Mouse (Mus musculus) forebrain, embryonic 13.5 days (tissue): ENCODE measurements at regions not wholly inside any gene's neighbourhood (a gene's known extent, or its start where the extent isn't known, plus 50 kb on each side); places are given as distances from the start of the nearest gene placed in this dataset.

Source experiments
- ATAC-seq: fragments of 200-750 bp; cut with Nextera tagmentation; 2 replicates; pipeline ENCODE4 v1.8.0; 2017
- H3K27ac ChIP-seq: fragments of 300-500 bp; sonication (generic); 2 replicates; pipeline ENCODE4 v1.5.1; 2015; ENCODE audit warnings: inconsistent platforms, mild to moderate bottlenecking, moderate library complexity
- H3K27me3 ChIP-seq: fragments of 300-500 bp; sonication (generic); 2 replicates; pipeline ENCODE4 v1.6.1; 2015; ENCODE audit warnings: mild to moderate bottlenecking, inconsistent platforms
- H3K36me3 ChIP-seq: fragments of 300-500 bp; sonication (generic); 2 replicates; pipeline ENCODE4 v1.6.1; 2015; ENCODE audit warnings: mild to moderate bottlenecking, inconsistent platforms; ENCODE audit not compliant: poor library complexity, severe bottlenecking
- H3K4me1 ChIP-seq: fragments of 300-500 bp; sonication (generic); 2 replicates; pipeline ENCODE4 v1.6.1; 2015; ENCODE audit warnings: inconsistent platforms
- H3K4me2 ChIP-seq: fragments of 300-500 bp; sonication (generic); 2 replicates; pipeline ENCODE4 v1.6.1; 2015; ENCODE audit warnings: inconsistent platforms, mild to moderate bottlenecking, moderate library complexity
- H3K4me3 ChIP-seq: fragments of 300-500 bp; sonication (generic); 2 replicates; pipeline ENCODE4 v1.5.1; 2015; ENCODE audit warnings: mild to moderate bottlenecking, inconsistent platforms
- H3K9ac ChIP-seq: fragments of 300-500 bp; sonication (generic); 2 replicates; pipeline ENCODE4 v1.6.1; 2015; ENCODE audit warnings: mild to moderate bottlenecking, inconsistent platforms
- H3K9me3 ChIP-seq: fragments of 300-500 bp; sonication (generic); replicated peaks from 2 replicates; pipeline ENCODE4 v1.6.1; 2016; ENCODE audit warnings: inconsistent platforms
- WGBS: fragments of 180-500 bp; shearing (Covaris S2); methylation state at CpG from one replicate; pipeline ENCODE4 v1.1.7; 2015; 5-methylcytosine and 5-hydroxymethylcytosine counted together

GRCm38 (mm10) chr9:116290896-116291295 is 115.7 kb upstream of the Tgfbr2 start:
- no peak overlapping the region for H3K9ac ChIP-seq
- H3K27me3 ChIP-seq = no peaks in the 10 kb centered on the region
- no peak for ATAC-seq
- H3K4me3 ChIP-seq = no peak overlapping the region
- WGBS = 92% methylated on average over 1 of the region's 1 CpGs
- H3K4me1 ChIP-seq = no peaks in the 10 kb centered on the region
- no peak overlapping the region for H3K27ac ChIP-seq
- no peaks in the 10 kb centered on the region for H3K36me3 ChIP-seq
- H3K4me2 ChIP-seq = no peak overlapping the region
- no peaks in the 10 kb centered on the region for H3K9me3 ChIP-seq

GRCm38 (mm10) chr9:116285691-116286431 is 110.7 kb upstream of the Tgfbr2 start:
- Histone ChIP-seq H3K4me1 (no peaks in the 10 kb centered on the region), H3K27me3 (no peaks in the 10 kb centered on the region), H3K4me3 (no peak overlapping the region), H3K9ac (no peak overlapping the region), H3K4me2 (no peak overlapping the region), H3K9me3 (no peaks in the 10 kb centered on the region), H3K27ac (no peak overlapping the region), H3K36me3 (no peaks in the 10 kb centered on the region)
- WGBS = 76% methylated on average over 11 of the region's 11 CpGs
- ATAC-seq = no peak

- Histone ChIP-seq H3K9ac (no peak overlapping the region), H3K36me3 (no peaks in the 10 kb centered on the region), H3K9me3 (no peaks in the 10 kb centered on the region), H3K4me1 (no peaks in the 10 kb centered on the region), H3K27me3 (no peaks in the 10 kb centered on the region), H3K4me2 (no peak overlapping the region), H3K4me3 (no peak overlapping the region), H3K27ac (no peak overlapping the region)
- ATAC-seq = no peak
- WGBS = 92% methylated on average over 1 of the region's 1 CpGs
These were observed 108.8 kb upstream of the Tgfbr2 start for GRCm38 (mm10) chr9:116283790-116284526.

GRCm38 (mm10) chr9:116281654-116282053 is 106.5 kb upstream of the Tgfbr2 start:
- no peak for ATAC-seq
- Histone ChIP-seq H3K4me1 (no peaks in the 10 kb centered on the region), H3K4me2 (no peak overlapping the region), H3K36me3 (no peaks in the 10 kb centered on the region), H3K9ac (no peak overlapping the region), H3K9me3 (no peaks in the 10 kb centered on the region), H3K27me3 (no peaks in the 10 kb centered on the region), H3K4me3 (no peak overlapping the region), H3K27ac (no peak overlapping the region)

GRCm38 (mm10) chr9:116280146-116280545 is 105.0 kb upstream of the Tgfbr2 start:
- WGBS = 88% methylated on average over 5 of the region's 5 CpGs
- H3K27me3 ChIP-seq = no peaks in the 10 kb centered on the region
- H3K9ac ChIP-seq = no peak overlapping the region
- H3K4me1 ChIP-seq = no peaks in the 10 kb centered on the region
- no peak overlapping the region for H3K27ac ChIP-seq
- H3K4me2 ChIP-seq = no peak overlapping the region
- no peaks in the 10 kb centered on the region for H3K9me3 ChIP-seq
- no peaks in the 10 kb centered on the region for H3K36me3 ChIP-seq
- no peak for ATAC-seq
- H3K4me3 ChIP-seq = no peak overlapping the region

GRCm38 (mm10) chr9:116278862-116279261 is 103.7 kb upstream of the Tgfbr2 start:
- no peak overlapping the region for H3K9ac ChIP-seq
- H3K4me2 ChIP-seq = no peak overlapping the region
- H3K27ac ChIP-seq = no peak overlapping the region
- no peak overlapping the region for H3K4me3 ChIP-seq
- no peaks in the 10 kb centered on the region for H3K9me3 ChIP-seq
- no peak for ATAC-seq
- no peaks in the 10 kb centered on the region for H3K36me3 ChIP-seq
- H3K27me3 ChIP-seq = no peaks in the 10 kb centered on the region
- 92% methylated on average over 8 of the region's 8 CpGs for WGBS
- no peaks in the 10 kb centered on the region for H3K4me1 ChIP-seq

GRCm38 (mm10) chr9:116277736-116278135 is 102.6 kb upstream of the Tgfbr2 start:
- Histone ChIP-seq H3K27me3 (no peaks in the 10 kb centered on the region), H3K36me3 (no peaks in the 10 kb centered on the region), H3K27ac (no peak overlapping the region), H3K4me3 (no peak overlapping the region), H3K4me2 (no peak overlapping the region), H3K9me3 (no peaks in the 10 kb centered on the region), H3K4me1 (no peaks in the 10 kb centered on the region), H3K9ac (no peak overlapping the region)
- WGBS = 92% methylated on average over 3 of the region's 3 CpGs
- no peak for ATAC-seq

GRCm38 (mm10) chr9:116276141-116276540 is 101.0 kb upstream of the Tgfbr2 start:
- Histone ChIP-seq H3K4me2 (no peak overlapping the region), H3K27ac (no peak overlapping the region), H3K9me3 (no peaks in the 10 kb centered on the region), H3K9ac (no peak overlapping the region), H3K4me3 (no peak overlapping the region), H3K36me3 (no peaks in the 10 kb centered on the region), H3K4me1 (no peaks in the 10 kb centered on the region), H3K27me3 (no peaks in the 10 kb centered on the region)
- WGBS = 81% methylated on average over 2 of the region's 2 CpGs
- no peak for ATAC-seq

- Histone ChIP-seq H3K27me3 (no peaks in the 10 kb centered on the region), H3K9me3 (no peaks in the 10 kb centered on the region), H3K27ac (no peak overlapping the region), H3K4me2 (no peak overlapping the region), H3K4me3 (no peak overlapping the region), H3K9ac (no peak overlapping the region), H3K4me1 (no peaks in the 10 kb centered on the region), H3K36me3 (no peaks in the 10 kb centered on the region)
- ATAC-seq = no peak
- WGBS = 83% methylated on average over 2 of the region's 2 CpGs
These were observed 97.3 kb upstream of the Tgfbr2 start for GRCm38 (mm10) chr9:116272446-116272845.

GRCm38 (mm10) chr9:116270417-116270828 is 95.3 kb upstream of the Tgfbr2 start:
- WGBS = 82% methylated on average over 6 of the region's 6 CpGs
- ATAC-seq = no peak
- Histone ChIP-seq H3K9ac (no peak overlapping the region), H3K4me3 (no peak overlapping the region), H3K27me3 (no peaks in the 10 kb centered on the region), H3K4me1 (no peaks in the 10 kb centered on the region), H3K4me2 (no peak overlapping the region), H3K36me3 (no peaks in the 10 kb centered on the region), H3K9me3 (no peaks in the 10 kb centered on the region), H3K27ac (no peak overlapping the region)

GRCm38 (mm10) chr9:116267411-116267810 is 92.3 kb upstream of the Tgfbr2 start:
- no peak overlapping the region for H3K27ac ChIP-seq
- H3K27me3 ChIP-seq = no peaks in the 10 kb centered on the region
- H3K4me1 ChIP-seq = no peaks in the 10 kb centered on the region
- no peak overlapping the region for H3K4me3 ChIP-seq
- H3K36me3 ChIP-seq = no peaks in the 10 kb centered on the region
- 91% methylated on average over 4 of the region's 4 CpGs for WGBS
- H3K4me2 ChIP-seq = no peak overlapping the region
- H3K9ac ChIP-seq = no peak overlapping the region
- no peaks in the 10 kb centered on the region for H3K9me3 ChIP-seq
- no peak for ATAC-seq

GRCm38 (mm10) chr9:116263833-116264232 is 88.7 kb upstream of the Tgfbr2 start:
- 88% methylated on average over 7 of the region's 7 CpGs for WGBS

More at GRCm38 (mm10) chr9:116263833-116264232, 88.7 kb upstream of the Tgfbr2 start:
- Histone ChIP-seq H3K9ac (no peak overlapping the region), H3K4me2 (no peak overlapping the region), H3K36me3 (no peaks in the 10 kb centered on the region), H3K9me3 (no peaks in the 10 kb centered on the region), H3K4me3 (no peak overlapping the region), H3K27ac (no peak overlapping the region), H3K4me1 (no peaks in the 10 kb centered on the region), H3K27me3 (no peaks in the 10 kb centered on the region)
- ATAC-seq = no peak
